Mouse (Mus musculus): ENCODE measurements at regions not wholly inside any gene's neighbourhood (a gene's known extent, or its start where the extent isn't known, plus 50 kb on each side); places are given as distances from the start of the nearest gene placed in this dataset.

- in situ Hi-C loops (cut with MboI, MseI): loop anchor here in 1 of 2 experiments (10.0 kb wide), 1 partner anchor 549 kb away; no protein-coding TSS in a partner anchor
Observed at GRCm38 (mm10) chr3:43155643-43156042, 1413.2 kb downstream of the D3Ertd751e start.

- in situ Hi-C loops (cut with MboI, MseI): no loop called here
Observed at GRCm38 (mm10) chr3:43160530-43160929, 1418.1 kb downstream of the D3Ertd751e start.

GRCm38 (mm10) chr3:43182785-43183184 is 1440.4 kb downstream of the D3Ertd751e start:
- in situ Hi-C loops (cut with MboI, MseI): no loop called here

GRCm38 (mm10) chr3:43199891-43200290 is 1457.5 kb downstream of the D3Ertd751e start:
- in situ Hi-C loops (cut with MboI, MseI): no loop called here

GRCm38 (mm10) chr3:43209646-43210045 is 1467.2 kb downstream of the D3Ertd751e start:
- in situ Hi-C loops (cut with MboI, MseI): no loop called here

DNA sequence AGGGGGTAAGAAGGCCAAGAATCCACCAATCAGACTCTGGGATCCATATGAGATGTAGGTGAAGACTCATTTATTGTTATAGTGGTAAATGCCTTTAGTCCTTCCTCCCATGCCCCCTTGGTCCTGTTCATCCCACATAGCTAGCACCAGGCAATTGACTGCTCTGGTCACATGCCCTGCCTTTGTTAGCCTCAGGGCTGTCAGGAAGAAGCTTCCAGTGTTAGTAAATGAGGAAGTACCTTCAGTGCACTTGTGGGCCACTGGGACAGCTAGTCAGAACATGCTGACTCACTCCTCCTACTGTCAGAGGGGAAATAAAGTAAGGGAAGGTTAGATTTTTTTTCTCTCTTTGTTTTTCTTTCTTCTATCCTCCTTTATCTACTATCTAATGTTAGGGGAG is 1476.3 kb downstream of the D3Ertd751e start:
- in situ Hi-C loops (cut with MboI, MseI): no loop called here

GRCm38 (mm10) chr3:43246639-43247038 is 1504.2 kb downstream of the D3Ertd751e start:
- in situ Hi-C loops (cut with MboI, MseI): no loop called here
